Mouse (Mus musculus) embryonic fibroblast, embryonic 13.5 days (primary cell): ENCODE results near the gene Ints11. TPM values are rescaled to one million over a fixed set of nuclear protein-coding genes. Genes with fewer than 3 reads are reported as not detected.

Experiments used
- H3K27ac ChIP-seq: 2 replicates; pipeline ENCODE4 v1.5.1; 2012; ENCODE audit warnings: low read length, control low read depth, inconsistent platforms; ENCODE audit not compliant: insufficient read depth
- H3K4me1 ChIP-seq: 2 replicates; pipeline ENCODE4 v1.6.1; 2011; ENCODE audit warnings: low read length; ENCODE audit not compliant: control insufficient read depth, insufficient read depth
- H3K4me3 ChIP-seq: 2 replicates; pipeline ENCODE4 v1.5.1; 2011; ENCODE audit warnings: mild to moderate bottlenecking, control low read depth, low read length; ENCODE audit not compliant: insufficient read depth
- CTCF ChIP-seq: IDR thresholded peaks from 2 replicates; pipeline ENCODE4 v1.5.1; 2011; ENCODE audit warnings: mild to moderate bottlenecking, control low read depth, low read length, moderate library complexity, borderline replicate concordance; ENCODE audit not compliant: insufficient read depth
- POLR2A ChIP-seq: IDR thresholded peaks from 2 replicates; pipeline ENCODE4 v1.6.1; 2011; ENCODE audit warnings: low read depth, mild to moderate bottlenecking, control low read depth, low read length, moderate library complexity
- polyA plus RNA-seq: library from polyadenylated mRNA; stranded (reverse); fragments of >200 nt; gene quantifications from 2 replicates; pipeline ENCODE4 v1.2.4, GENCODE M21; 2011; ENCODE audit warnings: low read depth; ENCODE audit not compliant: missing spikeins, insufficient read length

The Ints11 gene
- polyA plus RNA-seq, 1 experiment, result 33.2 TPM

- Histone ChIP-seq H3K4me1 (0 out of 2 replicates have a peak, but pooled peaks cover 4% of the 10 kb centered on the region), H3K4me3 (no peak overlapping the region), H3K27ac (no peak overlapping the region)
- no peak for TF ChIP-seq POLR2A
- TF ChIP-seq CTCF, result no peak
These were observed 30.0 kb downstream of the Ints11 start for GRCm38 (mm10) chr4:155899355-155899754.

- Histone ChIP-seq H3K4me1 (no peaks in the 10 kb centered on the region), H3K27ac (no peak overlapping the region), H3K4me3 (no peak overlapping the region)
- TF ChIP-seq CTCF (no peak), POLR2A (no peak)
These were observed 31.9 kb downstream of the Ints11 start for GRCm38 (mm10) chr4:155901205-155901604.

GRCm38 (mm10) chr4:155903246-155903645, 33.9 kb downstream of the Ints11 start:
- Histone ChIP-seq H3K4me3 (no peak overlapping the region), H3K27ac (no peak overlapping the region), H3K4me1 (no peaks in the 10 kb centered on the region)
- no peak for TF ChIP-seq POLR2A
- no peak for TF ChIP-seq CTCF

- no peak overlapping the region for H3K4me3 ChIP-seq
- H3K4me1 ChIP-seq, result no peaks in the 10 kb centered on the region
- no peak overlapping the region for H3K27ac ChIP-seq
- TF ChIP-seq CTCF (peak; percentile 43; the same call in 1 of the 2 replicates), POLR2A (no peak)
These were observed 35.2 kb downstream of the Ints11 start for GRCm38 (mm10) chr4:155904318-155905102.

GRCm38 (mm10) chr4:155905634-155906033, 36.3 kb downstream of the Ints11 start:
- TF ChIP-seq POLR2A (no peak), CTCF (no peak)
- H3K4me3 ChIP-seq, result no peak overlapping the region
- no peak overlapping the region for H3K27ac ChIP-seq
- H3K4me1 ChIP-seq, result no peaks in the 10 kb centered on the region

- Histone ChIP-seq H3K27ac (no peak overlapping the region), H3K4me3 (no peak overlapping the region), H3K4me1 (no peaks in the 10 kb centered on the region)
- TF ChIP-seq POLR2A (no peak), CTCF (no peak)
These were observed 36.8 kb downstream of the Ints11 start for GRCm38 (mm10) chr4:155906125-155906524.

- H3K4me1 ChIP-seq, result no peaks in the 10 kb centered on the region
- no peak for TF ChIP-seq POLR2A
- no peak for TF ChIP-seq CTCF
- H3K4me3 ChIP-seq, result no peak overlapping the region
- no peak overlapping the region for H3K27ac ChIP-seq
These were observed 37.7 kb downstream of the Ints11 start for GRCm38 (mm10) chr4:155907003-155907402.

GRCm38 (mm10) chr4:155908281-155908680, 38.9 kb downstream of the Ints11 start:
- no peak for TF ChIP-seq CTCF
- no peak for TF ChIP-seq POLR2A
- Histone ChIP-seq H3K27ac (no peak overlapping the region), H3K4me1 (no peaks in the 10 kb centered on the region), H3K4me3 (no peak overlapping the region)

GRCm38 (mm10) chr4:155908751-155909150, 39.4 kb downstream of the Ints11 start:
- no peak for TF ChIP-seq CTCF
- no peak for TF ChIP-seq POLR2A
- H3K27ac ChIP-seq, result no peak overlapping the region
- H3K4me1 ChIP-seq, result no peaks in the 10 kb centered on the region
- H3K4me3 ChIP-seq, result no peak overlapping the region

GRCm38 (mm10) chr4:155932031-155932430, 62.7 kb downstream of the Ints11 start:
- TF ChIP-seq POLR2A (no peak), CTCF (no peak)
- no peaks in the 10 kb centered on the region for H3K4me1 ChIP-seq
- H3K4me3 ChIP-seq, result no peak overlapping the region
- H3K27ac ChIP-seq, result no peak overlapping the region

Other genes with a start within 250 kb of the Ints11 start
- 75.2 and 77.0 TPM in 2 replicates for gene Cdk11b, start 244.7 kb upstream of the Ints11 start, polyA plus RNA-seq
- not detected in 2 replicates for gene Gm10563, start 224.1 kb upstream of the Ints11 start, polyA plus RNA-seq
- 80.7 and 93.1 TPM in 2 replicates for gene Mmp23, start 216.2 kb upstream of the Ints11 start, polyA plus RNA-seq
- 17.2 and 21.1 TPM in 2 replicates for gene Mib2, start 200.3 kb upstream of the Ints11 start, polyA plus RNA-seq
- gene Fndc10, start 175.2 kb upstream of the Ints11 start, polyA plus RNA-seq, result 11.1 and 16.1 TPM in 2 replicates
- 101 and 104 TPM in 2 replicates for gene Ssu72, start 164.7 kb upstream of the Ints11 start, polyA plus RNA-seq
- 1.0 and 1.2 TPM in 2 replicates for gene Tmem240, start 134.7 kb upstream of the Ints11 start, polyA plus RNA-seq
- gene Atad3a, start 108.5 kb upstream of the Ints11 start, polyA plus RNA-seq, result 48.8 and 55.2 TPM in 2 replicates
- 0.67 and 0.77 TPM in 2 replicates for gene Vwa1, start 94.8 kb upstream of the Ints11 start, polyA plus RNA-seq
- 0.25 and 0.52 TPM in 2 replicates for gene Tmem88b, start 83.7 kb upstream of the Ints11 start, polyA plus RNA-seq
- gene Ankrd65, start 79.1 kb upstream of the Ints11 start, polyA plus RNA-seq, result not detected in 2 replicates
- gene Mrpl20, start 66.7 kb upstream of the Ints11 start, polyA plus RNA-seq, result 115 and 129 TPM in 2 replicates
- 74.3 and 91.9 TPM in 2 replicates for gene Ccnl2, start 57.1 kb upstream of the Ints11 start, polyA plus RNA-seq
- gene Aurkaip1, start 38.3 kb upstream of the Ints11 start, polyA plus RNA-seq, result 73.1 and 74.4 TPM in 2 replicates
- 441 and 484 TPM in 2 replicates for gene Mxra8, start 29.9 kb upstream of the Ints11 start, polyA plus RNA-seq
- 38.5 and 41.4 TPM in 2 replicates for gene Dvl1, start 22.1 kb upstream of the Ints11 start, polyA plus RNA-seq
- 0.14 TPM in 1 of 2 replicates, not detected in the other for gene Tas1r3, start 6.2 kb upstream of the Ints11 start, polyA plus RNA-seq
- 17.4 and 21.5 TPM in 2 replicates for gene Cptp, start 106 bp upstream of the Ints11 start, polyA plus RNA-seq
- gene Pusl1, start 22.2 kb downstream of the Ints11 start, polyA plus RNA-seq, result 23.2 and 27.1 TPM in 2 replicates
- gene Acap3, start 22.3 kb downstream of the Ints11 start, polyA plus RNA-seq, result 18.1 and 25.7 TPM in 2 replicates
- gene Ube2j2, start 74.3 kb downstream of the Ints11 start, polyA plus RNA-seq, result 82.9 and 96.0 TPM in 2 replicates
- gene C1qtnf12, start 92.8 kb downstream of the Ints11 start, polyA plus RNA-seq, result 25.2 and 31.0 TPM in 2 replicates
- gene B3galt6, start 123.1 kb downstream of the Ints11 start, polyA plus RNA-seq, result 5.3 and 5.4 TPM in 2 replicates
- 172 and 187 TPM in 2 replicates for gene Sdf4, start 123.3 kb downstream of the Ints11 start, polyA plus RNA-seq
- 1.8 and 2.8 TPM in 2 replicates for gene Tnfrsf4, start 144.3 kb downstream of the Ints11 start, polyA plus RNA-seq
- gene Tnfrsf18, start 156.6 kb downstream of the Ints11 start, polyA plus RNA-seq, result 1.4 TPM in 1 of 2 replicates, not detected in the other
- gene Ttll10, start 189.9 kb downstream of the Ints11 start, polyA plus RNA-seq, result not detected in 2 replicates
- gene 9430015G10Rik, start 240.4 kb downstream of the Ints11 start, polyA plus RNA-seq, result 15.0 and 22.1 TPM in 2 replicates